Mouse (Mus musculus) brain, embryonic 14.5 days (tissue): ENCODE results near the gene Clec4d.

Experiments used
- CTCF ChIP-seq: fragments of 200-500 bp; IDR thresholded peaks from 2 replicates; pipeline ENCODE4 v1.5.1; 2012; ENCODE audit warnings: inconsistent platforms, mild to moderate bottlenecking, moderate library complexity, borderline replicate concordance; ENCODE audit not compliant: insufficient read depth, insufficient read length; ENCODE audit errors: extremely low read depth
- POLR2A ChIP-seq: fragments of 200-500 bp; IDR thresholded peaks from 2 replicates; pipeline ENCODE4 v1.6.1; 2012; ENCODE audit warnings: mild to moderate bottlenecking, inconsistent platforms, borderline replicate concordance; ENCODE audit not compliant: poor library complexity, insufficient read depth, insufficient read length, severe bottlenecking; ENCODE audit errors: extremely low read depth

DNA sequence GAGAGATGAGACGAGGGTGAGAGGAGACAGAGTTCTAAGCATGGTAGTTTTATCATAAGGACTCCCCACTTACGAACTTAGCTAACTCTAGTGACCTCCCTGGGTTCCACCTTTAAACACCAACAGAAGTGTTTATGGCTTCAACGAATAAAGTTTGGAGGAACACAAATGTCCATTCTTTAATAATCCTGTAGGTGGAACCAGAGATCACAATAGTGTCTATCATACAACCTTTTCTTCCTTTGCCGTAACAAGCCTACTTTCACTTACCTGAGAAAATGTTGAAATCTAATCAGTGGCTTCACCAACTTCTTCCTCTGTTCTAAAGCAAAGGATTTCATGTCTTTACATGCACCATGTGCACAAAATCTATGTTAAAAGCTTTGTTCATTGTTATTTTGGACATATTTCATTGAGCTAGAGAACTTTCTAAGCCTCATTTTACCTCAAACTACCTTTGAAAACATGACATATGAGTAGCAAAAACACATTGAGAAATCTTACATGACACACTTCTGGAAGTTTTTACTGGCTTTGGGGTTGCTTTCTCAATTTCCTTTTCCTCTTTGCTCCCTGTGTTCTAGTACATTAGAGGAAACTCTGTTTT is at the start of gene Clec4d:
- TF ChIP-seq POLR2A (no peak), CTCF (no peak)
